Mouse (Mus musculus) heart, embryonic 15.5 days (tissue): ENCODE results near the gene Lhx9. TPM values are rescaled to one million over a fixed set of nuclear protein-coding genes. Genes with fewer than 3 reads are reported as not detected.

Experiments
- ATAC-seq: fragments of 200-750 bp; cut with Nextera tagmentation; replicated peaks from 2 replicates; pipeline ENCODE4 v1.8.0; 2017; ENCODE audit warnings: low read depth, moderate TSS enrichment; ENCODE audit not compliant: insufficient number of reproducible peaks, insufficient read depth, low FRiP score
- H3K27ac ChIP-seq: fragments of 300-500 bp; sonication (generic); 2 replicates; pipeline ENCODE4 v1.5.1; 2015; ENCODE audit warnings: mild to moderate bottlenecking, inconsistent platforms
- H3K27me3 ChIP-seq: fragments of 300-500 bp; sonication (generic); 2 replicates; pipeline ENCODE4 v1.6.1; 2015; ENCODE audit warnings: inconsistent platforms
- H3K36me3 ChIP-seq: fragments of 300-500 bp; sonication (generic); 2 replicates; pipeline ENCODE4 v1.6.1; 2015; ENCODE audit warnings: mild to moderate bottlenecking, inconsistent platforms
- H3K4me1 ChIP-seq: fragments of 300-500 bp; sonication (generic); replicated peaks from 2 replicates; pipeline ENCODE4 v1.6.1; 2015; ENCODE audit warnings: inconsistent platforms
- H3K4me2 ChIP-seq: fragments of 300-500 bp; sonication (generic); 2 replicates; pipeline ENCODE4 v1.6.1; 2015; ENCODE audit warnings: inconsistent platforms, mild to moderate bottlenecking, moderate library complexity
- H3K4me3 ChIP-seq: fragments of 300-500 bp; sonication (generic); 2 replicates; pipeline ENCODE4 v1.5.1; 2015; ENCODE audit warnings: mild to moderate bottlenecking, inconsistent platforms
- H3K9ac ChIP-seq: fragments of 300-500 bp; sonication (generic); 2 replicates; pipeline ENCODE4 v1.6.1; 2015; ENCODE audit warnings: mild to moderate bottlenecking, inconsistent platforms
- H3K9me3 ChIP-seq: fragments of 300-500 bp; sonication (generic); replicated peaks from 2 replicates; pipeline ENCODE4 v1.6.1; 2016; ENCODE audit warnings: inconsistent platforms
- WGBS: fragments of 180-500 bp; shearing (Covaris S2); methylation state at CpG from one replicate; pipeline ENCODE4 v1.1.7; 2015; ENCODE audit warnings: mixed read lengths; 5-methylcytosine and 5-hydroxymethylcytosine counted together
- polyA plus RNA-seq: library from polyadenylated mRNA; unstranded; fragments of >200 nt; fragmentation: Nextera tagmentation; extraction: Ambion mirVana; gene quantifications from 2 replicates; pipeline ENCODE4 v1.2.1, GENCODE M21; 2015

Lhx9 gene
- polyA plus RNA-seq, 1 experiment from 2014 or later = 0.24 TPM

GRCm38 (mm10) chr1:138785856-138786255, 62.5 kb downstream of the Lhx9 start:
- no peak for ATAC-seq
- 60% methylated on average over 10 of the region's 10 CpGs for WGBS

GRCm38 (mm10) chr1:138784019-138784418, 64.4 kb downstream of the Lhx9 start:
- 70% methylated on average over 5 of the region's 5 CpGs for WGBS
- Histone ChIP-seq H3K27ac (no peak overlapping the region), H3K4me3 (no peak overlapping the region), H3K27me3 (no peaks in the 10 kb centered on the region), H3K9me3 (no peaks in the 10 kb centered on the region), H3K36me3 (no peaks in the 10 kb centered on the region), H3K9ac (no peak overlapping the region), H3K4me1 (no peaks in the 10 kb centered on the region), H3K4me2 (no peak overlapping the region)
- ATAC-seq = no peak

More at GRCm38 (mm10) chr1:138785856-138786255, 62.5 kb downstream of the Lhx9 start:
- Histone ChIP-seq H3K36me3 (no peaks in the 10 kb centered on the region), H3K27me3 (no peaks in the 10 kb centered on the region), H3K9me3 (no peaks in the 10 kb centered on the region), H3K9ac (no peak overlapping the region), H3K4me1 (no peaks in the 10 kb centered on the region), H3K27ac (no peak overlapping the region), H3K4me3 (no peak overlapping the region), H3K4me2 (no peak overlapping the region)

Other genes with a start within 250 kb of the Lhx9 start
- 44.4 and 45.7 TPM in 2 replicates for gene Nek7, start 228.4 kb downstream of the Lhx9 start, polyA plus RNA-seq
- gene 2310009B15Rik, start 8.3 kb upstream of the Lhx9 start, polyA plus RNA-seq = 25.5 and 29.1 TPM in 2 replicates
- 13.0 and 14.8 TPM in 2 replicates for gene Dennd1b, start 114.9 kb upstream of the Lhx9 start, polyA plus RNA-seq